Mouse (Mus musculus): ENCODE results near the gene Hbs1l. TPM values are rescaled to one million over a fixed set of nuclear protein-coding genes. Genes with fewer than 3 reads are reported as not detected.

The Hbs1l gene
- polyA plus RNA-seq, 1 experiment from 2014 or later = 67.1 TPM

DNA sequence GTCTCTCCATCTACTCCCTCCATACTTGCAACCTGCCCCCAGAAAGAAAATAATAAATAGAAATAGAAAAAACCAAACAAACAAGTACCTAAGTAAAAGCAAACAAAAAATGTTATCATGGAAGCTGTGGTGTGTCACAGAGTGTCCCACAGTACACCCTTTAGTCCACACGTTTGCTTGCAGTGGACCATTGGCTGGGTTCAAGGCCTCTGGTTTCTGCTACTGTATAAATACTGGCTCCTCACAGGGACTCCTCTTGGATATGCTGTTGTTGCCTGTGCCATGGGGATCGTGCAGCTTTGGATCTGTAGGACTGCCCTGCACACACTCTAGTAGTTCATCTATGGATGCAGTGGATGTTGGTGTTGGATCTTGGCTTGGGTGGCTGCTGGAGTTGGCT, 54.2 kb downstream of the Hbs1l start:
- H3K27ac ChIP-seq (replicated peaks in 1 of 2; ENCODE audit: control insufficient read depth in 1 of 2, insufficient read depth in 1 of 2, low read depth in 2 of 2, low read length in 2 of 2) = no peak overlapping the region
- no peak overlapping the region for H3K9ac ChIP-seq (ENCODE audit: low read length)
- WGBS = 92% methylated on average over 2 of the region's 2 CpGs
- H3K9me3 ChIP-seq (ENCODE audit: control insufficient read depth, low read length) = no peaks in the 10 kb centered on the region
- no peak for ATAC-seq (ENCODE audit: insufficient number of reproducible peaks, insufficient read depth, low FRiP score, low read depth)
- H3K4me1 ChIP-seq (ENCODE audit: control insufficient read depth in 2 of 2, insufficient read depth in 2 of 2, low read length in 2 of 2) = no peaks in the 10 kb centered on the region
- H3K27me3 ChIP-seq (ENCODE audit: control insufficient read depth, insufficient read depth, low read length) = no peaks in the 10 kb centered on the region
- H3K4me2 ChIP-seq (ENCODE audit: low read length) = no peak overlapping the region
- peaks cover 76% of the 10 kb centered on the region for H3K36me3 ChIP-seq (ENCODE audit: control insufficient read depth, insufficient read depth, low read length)
- H3K4me3 ChIP-seq (ENCODE audit: control insufficient read depth in 1 of 2, insufficient read depth in 1 of 2, low read depth in 1 of 2, low read length in 2 of 2) = no peak overlapping the region

DNA sequence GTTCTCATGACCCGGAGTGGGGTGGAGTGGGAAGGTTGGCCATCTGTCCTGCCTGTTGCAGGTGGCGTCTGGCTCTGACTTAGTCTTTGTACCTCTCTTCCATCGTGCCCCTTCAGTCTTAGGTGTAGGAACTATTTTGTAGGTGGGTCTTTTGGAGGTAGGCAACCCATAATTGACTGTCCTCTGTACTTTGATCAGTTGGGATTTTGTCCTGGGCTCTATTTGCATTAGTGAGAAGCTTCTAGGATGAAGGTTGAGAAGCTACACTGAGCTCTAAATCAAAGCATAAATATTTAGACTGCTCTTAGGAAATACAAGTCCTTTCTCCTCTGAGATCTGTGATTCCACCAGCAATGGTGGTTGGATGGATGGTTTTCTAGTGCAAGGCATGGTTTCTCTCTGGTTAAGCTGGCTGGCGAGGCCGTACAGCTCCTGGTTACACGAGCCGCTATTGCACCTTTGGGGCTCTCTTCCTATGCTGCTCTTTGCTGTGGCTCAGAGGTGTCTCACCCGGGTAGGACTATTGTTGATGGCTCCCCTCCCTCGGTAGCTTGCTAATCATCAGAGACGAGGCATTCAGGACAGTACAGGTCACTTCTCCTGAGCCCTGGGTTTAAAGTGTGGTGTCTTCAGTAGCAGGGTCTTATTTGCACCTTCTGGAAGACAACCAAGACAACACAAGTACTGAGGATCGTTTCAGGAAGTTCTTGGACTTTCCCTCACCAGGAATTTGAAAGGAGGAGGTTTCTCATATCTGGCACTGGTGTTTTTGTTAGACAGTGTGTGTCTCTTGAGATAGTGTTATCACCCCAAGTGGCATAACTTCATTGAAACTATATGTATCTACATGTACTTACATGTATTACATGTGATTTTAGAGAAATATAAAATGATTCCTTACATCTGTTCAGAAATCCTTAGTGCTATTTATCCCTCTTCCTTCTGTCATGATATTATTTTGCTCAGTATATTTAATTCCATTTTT, 55.0 kb downstream of the Hbs1l start:
- Histone ChIP-seq H3K4me1 (ENCODE audit: control insufficient read depth in 2 of 2, insufficient read depth in 2 of 2, low read length in 2 of 2) (no peaks in the 10 kb centered on the region), H3K27me3 (ENCODE audit: control insufficient read depth, insufficient read depth, low read length) (no peaks in the 10 kb centered on the region), H3K9me3 (ENCODE audit: control insufficient read depth, low read length) (no peaks in the 10 kb centered on the region), H3K4me3 (ENCODE audit: control insufficient read depth in 1 of 2, insufficient read depth in 1 of 2, low read depth in 1 of 2, low read length in 2 of 2) (no peak overlapping the region), H3K36me3 (ENCODE audit: control insufficient read depth, insufficient read depth, low read length) (peaks cover 74% of the 10 kb centered on the region), H3K4me2 (ENCODE audit: low read length) (no peak overlapping the region), H3K27ac (replicated peaks in 1 of 2; ENCODE audit: control insufficient read depth in 1 of 2, insufficient read depth in 1 of 2, low read depth in 2 of 2, low read length in 2 of 2) (no peak overlapping the region), H3K9ac (ENCODE audit: low read length) (no peak overlapping the region)
- 84% methylated on average over 11 of the region's 11 CpGs for WGBS
- no peak for ATAC-seq (ENCODE audit: insufficient number of reproducible peaks, insufficient read depth, low FRiP score, low read depth)

DNA sequence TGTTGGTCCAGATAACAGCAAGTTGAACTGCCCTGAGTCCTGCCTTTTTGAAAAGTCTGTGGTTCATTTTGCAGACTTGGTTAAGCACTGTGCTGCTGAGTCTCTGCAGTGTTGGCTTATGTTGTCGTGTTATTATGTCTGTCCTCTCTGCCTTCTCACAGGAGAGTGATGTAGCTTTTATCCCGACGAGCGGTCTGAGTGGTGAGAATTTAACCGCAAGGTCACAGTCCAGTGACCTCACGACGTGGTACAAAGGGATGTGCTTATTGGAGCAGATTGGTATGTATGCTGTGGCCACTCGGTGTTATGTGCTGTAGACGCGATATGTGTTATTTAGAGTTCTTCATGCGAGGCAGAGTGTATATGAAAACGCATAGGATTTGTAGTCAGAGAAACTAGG, 56.0 kb downstream of the Hbs1l start:
- Histone ChIP-seq H3K9ac (ENCODE audit: low read length) (no peak overlapping the region), H3K4me2 (ENCODE audit: low read length) (no peak overlapping the region), H3K36me3 (ENCODE audit: control insufficient read depth, insufficient read depth, low read length) (peaks cover 74% of the 10 kb centered on the region), H3K4me1 (ENCODE audit: control insufficient read depth in 2 of 2, insufficient read depth in 2 of 2, low read length in 2 of 2) (no peaks in the 10 kb centered on the region), H3K4me3 (ENCODE audit: control insufficient read depth in 1 of 2, insufficient read depth in 1 of 2, low read depth in 1 of 2, low read length in 2 of 2) (no peak overlapping the region), H3K27ac (replicated peaks in 1 of 2; ENCODE audit: control insufficient read depth in 1 of 2, insufficient read depth in 1 of 2, low read depth in 2 of 2, low read length in 2 of 2) (no peak overlapping the region), H3K27me3 (ENCODE audit: control insufficient read depth, insufficient read depth, low read length) (no peaks in the 10 kb centered on the region), H3K9me3 (ENCODE audit: control insufficient read depth, low read length) (no peaks in the 10 kb centered on the region)
- ATAC-seq (ENCODE audit: insufficient number of reproducible peaks, insufficient read depth, low FRiP score, low read depth) = no peak
- WGBS = 86% methylated on average over 12 of the region's 12 CpGs

DNA sequence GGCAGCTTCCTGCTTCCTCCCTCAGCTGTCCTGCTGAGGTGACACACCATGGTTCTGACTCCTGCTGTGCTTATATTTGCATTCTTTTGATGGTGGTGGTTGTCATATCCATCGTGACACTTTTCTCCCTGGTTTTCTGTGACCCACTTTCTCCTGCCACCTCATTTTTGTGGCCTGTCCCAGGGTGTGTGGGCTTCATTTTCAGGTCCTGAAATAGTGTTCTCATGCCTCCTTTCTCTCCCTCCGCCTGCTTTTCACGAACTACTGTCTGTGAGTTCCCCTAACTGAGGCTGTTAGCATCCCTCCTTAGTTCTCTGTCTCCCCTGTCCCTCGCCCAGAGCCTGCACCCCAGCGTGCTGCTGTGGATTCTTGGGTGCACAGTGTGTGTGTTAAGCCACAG, 58.1 kb downstream of the Hbs1l start:
- H3K9ac ChIP-seq (ENCODE audit: low read length) = no peak overlapping the region
- ATAC-seq (ENCODE audit: insufficient number of reproducible peaks, insufficient read depth, low FRiP score, low read depth) = no peak
- no peak overlapping the region for H3K4me3 ChIP-seq (ENCODE audit: control insufficient read depth in 1 of 2, insufficient read depth in 1 of 2, low read depth in 1 of 2, low read length in 2 of 2)
- 67% methylated on average over 5 of the region's 5 CpGs for WGBS
- H3K4me1 ChIP-seq (ENCODE audit: control insufficient read depth in 2 of 2, insufficient read depth in 2 of 2, low read length in 2 of 2) = no peaks in the 10 kb centered on the region
- H3K27me3 ChIP-seq (ENCODE audit: control insufficient read depth, insufficient read depth, low read length) = no peaks in the 10 kb centered on the region
- H3K27ac ChIP-seq (replicated peaks in 1 of 2; ENCODE audit: control insufficient read depth in 1 of 2, insufficient read depth in 1 of 2, low read depth in 2 of 2, low read length in 2 of 2) = no peak overlapping the region
- no peak overlapping the region for H3K4me2 ChIP-seq (ENCODE audit: low read length)
- no peaks in the 10 kb centered on the region for H3K9me3 ChIP-seq (ENCODE audit: control insufficient read depth, low read length)
- H3K36me3 ChIP-seq (ENCODE audit: control insufficient read depth, insufficient read depth, low read length) = peaks cover 67% of the 10 kb centered on the region

DNA sequence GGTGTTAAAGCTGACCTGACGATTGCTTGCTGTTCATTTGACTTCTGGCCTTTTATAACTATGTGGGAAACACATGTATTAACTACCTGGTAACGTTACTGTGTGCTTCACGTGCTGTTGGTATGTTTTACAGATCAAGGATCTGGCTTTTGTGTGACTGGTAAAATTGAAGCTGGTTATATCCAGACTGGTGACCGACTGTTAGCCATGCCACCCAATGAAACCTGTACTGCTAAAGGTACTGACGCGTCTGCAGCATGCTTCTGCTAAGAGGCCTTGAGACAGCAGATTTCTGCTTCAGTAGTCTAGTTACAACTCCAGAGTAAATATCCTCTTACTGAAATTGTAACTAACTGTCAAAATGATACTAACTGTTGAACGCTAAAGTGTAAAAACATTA, 58.7 kb downstream of the Hbs1l start:
- Histone ChIP-seq H3K4me1 (ENCODE audit: control insufficient read depth in 2 of 2, insufficient read depth in 2 of 2, low read length in 2 of 2) (no peaks in the 10 kb centered on the region), H3K27ac (replicated peaks in 1 of 2; ENCODE audit: control insufficient read depth in 1 of 2, insufficient read depth in 1 of 2, low read depth in 2 of 2, low read length in 2 of 2) (no peak overlapping the region), H3K4me3 (ENCODE audit: control insufficient read depth in 1 of 2, insufficient read depth in 1 of 2, low read depth in 1 of 2, low read length in 2 of 2) (no peak overlapping the region), H3K9me3 (ENCODE audit: control insufficient read depth, low read length) (no peaks in the 10 kb centered on the region), H3K9ac (ENCODE audit: low read length) (no peak overlapping the region), H3K36me3 (ENCODE audit: control insufficient read depth, insufficient read depth, low read length) (peaks cover 70% of the 10 kb centered on the region), H3K27me3 (ENCODE audit: control insufficient read depth, insufficient read depth, low read length) (no peaks in the 10 kb centered on the region), H3K4me2 (ENCODE audit: low read length) (no peak overlapping the region)
- WGBS = 92% methylated on average over 7 of the region's 7 CpGs
- no peak for ATAC-seq (ENCODE audit: insufficient number of reproducible peaks, insufficient read depth, low FRiP score, low read depth)

DNA sequence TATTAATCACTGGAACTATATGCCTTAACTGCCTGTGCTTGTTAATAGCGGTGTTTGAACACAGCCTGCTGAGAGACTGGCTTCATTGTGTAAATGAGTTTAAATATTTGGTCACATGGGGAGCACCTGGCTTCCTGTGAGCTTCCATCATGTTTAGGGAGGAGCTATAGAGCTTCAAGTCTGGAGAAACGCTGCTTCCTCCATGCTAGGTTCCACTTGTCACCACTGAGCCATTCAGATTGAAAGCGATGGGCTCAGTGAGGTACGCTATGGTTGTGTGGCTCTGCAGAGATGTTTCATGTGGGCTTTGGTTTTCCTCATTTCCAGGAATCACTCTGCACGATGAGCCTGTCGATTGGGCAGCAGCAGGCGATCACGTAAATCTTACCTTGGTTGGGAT, 62.2 kb downstream of the Hbs1l start:
- Histone ChIP-seq H3K4me3 (ENCODE audit: control insufficient read depth in 1 of 2, insufficient read depth in 1 of 2, low read depth in 1 of 2, low read length in 2 of 2) (no peak overlapping the region), H3K9me3 (ENCODE audit: control insufficient read depth, low read length) (no peaks in the 10 kb centered on the region), H3K9ac (ENCODE audit: low read length) (no peak overlapping the region), H3K27me3 (ENCODE audit: control insufficient read depth, insufficient read depth, low read length) (no peaks in the 10 kb centered on the region), H3K4me1 (ENCODE audit: control insufficient read depth in 2 of 2, insufficient read depth in 2 of 2, low read length in 2 of 2) (no peaks in the 10 kb centered on the region), H3K27ac (replicated peaks in 1 of 2; ENCODE audit: control insufficient read depth in 1 of 2, insufficient read depth in 1 of 2, low read depth in 2 of 2, low read length in 2 of 2) (no peak overlapping the region), H3K36me3 (ENCODE audit: control insufficient read depth, insufficient read depth, low read length) (peaks cover 61% of the 10 kb centered on the region), H3K4me2 (ENCODE audit: low read length) (no peak overlapping the region)
- 94% methylated on average over 8 of the region's 8 CpGs for WGBS
- ATAC-seq (ENCODE audit: insufficient number of reproducible peaks, insufficient read depth, low FRiP score, low read depth) = no peak

DNA sequence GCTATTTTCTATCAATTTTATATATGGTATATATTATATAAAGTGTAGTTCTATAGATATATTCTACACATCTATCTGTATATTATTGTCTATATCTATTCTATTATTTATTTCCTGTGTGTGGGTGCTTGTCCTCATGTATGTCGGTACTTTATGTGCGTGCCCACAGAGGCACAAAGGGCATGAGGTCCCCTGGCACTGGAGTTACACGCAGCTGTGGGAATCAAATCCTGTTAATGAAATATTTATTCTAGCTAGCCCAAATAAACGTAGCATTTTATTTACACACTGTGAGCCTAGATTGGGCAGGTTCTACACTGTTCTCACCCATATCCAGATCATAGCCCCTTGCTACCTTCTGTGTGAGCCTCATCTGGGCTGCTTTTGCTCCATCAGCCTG, 63.3 kb downstream of the Hbs1l start:
- no peak overlapping the region for H3K27ac ChIP-seq (replicated peaks in 1 of 2; ENCODE audit: control insufficient read depth in 1 of 2, insufficient read depth in 1 of 2, low read depth in 2 of 2, low read length in 2 of 2)
- no peaks in the 10 kb centered on the region for H3K27me3 ChIP-seq (ENCODE audit: control insufficient read depth, insufficient read depth, low read length)
- WGBS = 94% methylated on average over 4 of the region's 4 CpGs
- H3K4me2 ChIP-seq (ENCODE audit: low read length) = no peak overlapping the region
- H3K4me1 ChIP-seq (ENCODE audit: control insufficient read depth in 2 of 2, insufficient read depth in 2 of 2, low read length in 2 of 2) = no peaks in the 10 kb centered on the region
- H3K9ac ChIP-seq (ENCODE audit: low read length) = no peak overlapping the region
- no peak for ATAC-seq (ENCODE audit: insufficient number of reproducible peaks, insufficient read depth, low FRiP score, low read depth)
- no peaks in the 10 kb centered on the region for H3K9me3 ChIP-seq (ENCODE audit: control insufficient read depth, low read length)
- no peak overlapping the region for H3K4me3 ChIP-seq (ENCODE audit: control insufficient read depth in 1 of 2, insufficient read depth in 1 of 2, low read depth in 1 of 2, low read length in 2 of 2)
- H3K36me3 ChIP-seq (ENCODE audit: control insufficient read depth, insufficient read depth, low read length) = peaks cover 55% of the 10 kb centered on the region

DNA sequence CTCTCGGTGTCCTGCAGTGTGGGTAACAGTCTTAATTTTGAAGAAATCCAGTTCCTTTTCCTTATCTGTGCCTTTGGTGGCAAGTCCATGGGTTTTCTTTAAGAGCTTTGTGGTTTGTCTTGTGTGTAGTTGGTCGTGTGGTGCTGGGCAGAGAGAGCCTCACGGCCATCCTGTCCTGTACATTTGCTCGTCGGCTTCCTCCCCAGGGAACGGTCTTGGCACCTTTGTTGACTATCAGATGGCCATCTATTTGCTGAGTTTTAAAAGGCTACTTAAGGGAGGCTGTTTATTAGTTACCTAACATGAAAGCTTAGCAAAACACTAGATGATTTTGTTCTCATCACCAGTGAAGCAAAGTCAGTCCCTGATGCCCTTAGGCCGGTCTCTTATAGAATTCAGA, 66.1 kb downstream of the Hbs1l start:
- H3K36me3 ChIP-seq (ENCODE audit: control insufficient read depth, insufficient read depth, low read length) = peaks cover 61% of the 10 kb centered on the region

More for the DNA sequence above, 66.1 kb downstream of the Hbs1l start:
- Histone ChIP-seq H3K27me3 (ENCODE audit: control insufficient read depth, insufficient read depth, low read length) (no peaks in the 10 kb centered on the region), H3K9ac (ENCODE audit: low read length) (no peak overlapping the region), H3K4me1 (ENCODE audit: control insufficient read depth in 2 of 2, insufficient read depth in 2 of 2, low read length in 2 of 2) (no peaks in the 10 kb centered on the region), H3K4me3 (ENCODE audit: control insufficient read depth in 1 of 2, insufficient read depth in 1 of 2, low read depth in 1 of 2, low read length in 2 of 2) (no peak overlapping the region), H3K9me3 (ENCODE audit: control insufficient read depth, low read length) (no peaks in the 10 kb centered on the region), H3K27ac (replicated peaks in 1 of 2; ENCODE audit: control insufficient read depth in 1 of 2, insufficient read depth in 1 of 2, low read depth in 2 of 2, low read length in 2 of 2) (no peak overlapping the region), H3K4me2 (ENCODE audit: low read length) (no peak overlapping the region)
- WGBS = 72% methylated on average over 7 of the region's 7 CpGs
- ATAC-seq (ENCODE audit: insufficient number of reproducible peaks, insufficient read depth, low FRiP score, low read depth) = no peak
